Mouse (Mus musculus): ENCODE measurements around the gene Rps21. TPM values are rescaled to one million over a fixed set of nuclear protein-coding genes. Genes with fewer than 3 reads are reported as not detected.

The Rps21 gene
- polyA plus RNA-seq, 1 experiment from 2014 or later = 435 TPM

Small RNA genes within 50 kb of the gene (microRNA-seq; reads per million reads assigned to microRNA genes)
- 0.47 reads per million for gene Mir3091

Other genes starting within 250 kb of the Rps21 start
- gene Lsm14b, start 232.4 kb upstream of the Rps21 start, polyA plus RNA-seq (2015; fragmentation: Nextera tagmentation; extraction: Ambion mirVana) = 4.8 and 7.0 TPM in 2 replicates
- 619 and 638 TPM in 2 replicates for gene Psma7, start 214.9 kb upstream of the Rps21 start, polyA plus RNA-seq (2015; fragmentation: Nextera tagmentation; extraction: Ambion mirVana)
- 7.0 and 7.4 TPM in 2 replicates for gene Ss18l1, start 214.9 kb upstream of the Rps21 start, polyA plus RNA-seq (2015; fragmentation: Nextera tagmentation; extraction: Ambion mirVana)
- 27.3 and 29.6 TPM in 2 replicates for gene Mtg2, start 186.8 kb upstream of the Rps21 start, polyA plus RNA-seq (2015; fragmentation: Nextera tagmentation; extraction: Ambion mirVana)
- gene Hrh3, start 152.9 kb upstream of the Rps21 start, polyA plus RNA-seq (2015; fragmentation: Nextera tagmentation; extraction: Ambion mirVana) = not detected in 2 replicates
- gene Osbpl2, start 138.1 kb upstream of the Rps21 start, polyA plus RNA-seq (2015; fragmentation: Nextera tagmentation; extraction: Ambion mirVana) = 35.2 and 36.3 TPM in 2 replicates
- gene Adrm1, start 85.9 kb upstream of the Rps21 start, polyA plus RNA-seq (2015; fragmentation: Nextera tagmentation; extraction: Ambion mirVana) = 200 and 208 TPM in 2 replicates
- 53.1 and 57.4 TPM in 2 replicates for gene Lama5, start 31.5 kb upstream of the Rps21 start, polyA plus RNA-seq (2015; fragmentation: Nextera tagmentation; extraction: Ambion mirVana)
- gene Cables2, start 16.1 kb downstream of the Rps21 start, polyA plus RNA-seq (2015; fragmentation: Nextera tagmentation; extraction: Ambion mirVana) = 6.7 and 11.2 TPM in 2 replicates
- gene Rbbp8nl, start 32.5 kb downstream of the Rps21 start, polyA plus RNA-seq (2015; fragmentation: Nextera tagmentation; extraction: Ambion mirVana) = 1.5 and 1.6 TPM in 2 replicates
- 3.9 and 4.6 TPM in 2 replicates for gene Gata5, start 77.3 kb downstream of the Rps21 start, polyA plus RNA-seq (2015; fragmentation: Nextera tagmentation; extraction: Ambion mirVana)
- gene Slco4a1, start 198.9 kb downstream of the Rps21 start, polyA plus RNA-seq (2015; fragmentation: Nextera tagmentation; extraction: Ambion mirVana) = 3.2 and 3.3 TPM in 2 replicates
- 7.4 and 10.2 TPM in 2 replicates for gene Ntsr1, start 242.6 kb downstream of the Rps21 start, polyA plus RNA-seq (2015; fragmentation: Nextera tagmentation; extraction: Ambion mirVana)